11 mouse cellular contexts compared by ENCODE assay signal in the genomic region with DNA sequence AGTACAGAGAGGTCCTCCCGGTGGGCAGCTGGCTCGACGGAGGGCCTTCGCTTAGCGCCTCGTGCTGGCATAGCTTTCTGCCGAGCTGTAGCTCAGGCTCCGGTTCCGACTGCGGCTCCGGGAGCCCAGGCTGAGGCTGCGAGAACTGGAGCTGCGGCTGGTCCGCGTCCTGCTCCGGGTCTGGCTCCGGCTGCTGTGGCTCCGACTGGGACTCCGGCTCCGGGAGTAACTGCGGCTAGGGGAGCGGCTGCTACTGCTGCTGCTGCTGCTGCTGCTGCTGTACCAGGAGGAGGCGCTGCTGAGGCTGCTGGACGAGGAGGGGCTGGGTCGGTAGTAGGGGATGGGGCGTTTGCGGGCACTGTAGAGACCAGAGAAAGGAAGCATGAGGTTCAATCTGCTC. TPM values are rescaled to one million over a fixed set of nuclear protein-coding genes. Genes with fewer than 3 reads are reported as not detected.
DNase-seq lines count a peak whose midpoint lies in the region; ATAC-seq and TF ChIP-seq lines count a peak whose summit lies in the region.
"Had no signal": no experiment of that assay in that cellular context is flagged by ENCODE, and none has a peak within 500 bp of the region (broad histone marks: within the 10 kb centered on the region; RNA-seq: fewer than 3 reads in every experiment).

No protein-coding gene starts in this region.

- peak; percentile 19; the same call in 1 of the 2 replicates for TF ChIP-seq EP300 in ES-Bruce4 (IDR thresholded peaks at IDR 0.05; ENCODE audit: insufficient read depth, low read depth, low read length)

- no peaks in the 10 kb centered on the region for H3K9me3 ChIP-seq in ES-Bruce4 (replicated peaks; ENCODE audit: control insufficient read depth, insufficient read depth, low read length, poor library complexity, severe bottlenecking)
- H3K9me3 ChIP-seq in forebrain, embryonic 16.5 days (ENCODE audit: control insufficient read depth, low read length): no peaks in the 10 kb centered on the region
- H3K9me3 ChIP-seq: embryonic facial prominence, embryonic 12.5 days; heart, embryonic 12.5 days had no signal

- ATAC-seq in forebrain, embryonic 16.5 days: no peak

- H3K27ac ChIP-seq in left cerebral cortex, adult 2 months: peak overlapping the region; percentile 86
- no peak overlapping the region for H3K27ac ChIP-seq in ES-Bruce4 (ENCODE audit: insufficient read depth, low read length)
- peak overlapping the region; percentile 9; the same call in 1 of the 2 replicates for H3K27ac ChIP-seq in forebrain, embryonic 16.5 days (ENCODE audit: low read length)
- H3K27ac ChIP-seq: embryonic facial prominence, embryonic 12.5 days had no signal

- H3K27me3 ChIP-seq in ES-Bruce4 (ENCODE audit: control insufficient read depth, insufficient read depth, low read length, poor library complexity, severe bottlenecking): no peaks in the 10 kb centered on the region
- no peaks in the 10 kb centered on the region for H3K27me3 ChIP-seq in forebrain, embryonic 16.5 days (replicated peaks; ENCODE audit: control insufficient read depth, insufficient read depth, low read length)

- TF ChIP-seq CTCF in left cerebral cortex, adult 2 months (IDR thresholded peaks at IDR 0.05): peak; percentile 49
- peak; percentile 81 for TF ChIP-seq CTCF in ES-Bruce4 (IDR thresholded peaks at IDR 0.05; ENCODE audit: low read depth, low read length)

- peak overlapping the region; percentile 47 for H3K9ac ChIP-seq in ES-Bruce4 (ENCODE audit: low read depth, poor library complexity, severe bottlenecking)
- no peak overlapping the region for H3K9ac ChIP-seq in forebrain, embryonic 16.5 days (replicated peaks; ENCODE audit: low read depth, low read length)
- H3K9ac ChIP-seq: embryonic facial prominence, embryonic 12.5 days; heart, embryonic 12.5 days had no signal

- peaks cover 8% of the 10 kb centered on the region for H3K4me1 ChIP-seq in ES-Bruce4 (ENCODE audit: control insufficient read depth, insufficient read depth, low read length)
- H3K4me1 ChIP-seq in forebrain, embryonic 16.5 days (replicated peaks; ENCODE audit: control insufficient read depth, insufficient read depth, low read length): peaks cover 35% of the 10 kb centered on the region

- no peak for TF ChIP-seq POLR2A in ES-Bruce4 (IDR thresholded peaks at IDR 0.05; ENCODE audit: insufficient read depth, low read length)

- intact Hi-C loops in left cerebral cortex, adult 2 months (cut with DNase I): loop anchor here (2.0 to 5.0 kb wide), 2 partner anchors 82 to 448 kb away; no protein-coding TSS in a partner anchor
- intact Hi-C loops in left cerebral cortex, postnatal 14 days (cut with DNase I): no loop called here

- DNase-seq in cerebellum, adult 18-20 months: peak; percentile 46 to 47
- no peak for DNase-seq in cerebellum, adult 11 months
- peak in 1 of 2 experiments; percentile 35 for DNase-seq in left cerebral cortex, adult 2 months (ENCODE audit: extremely low spot score in 1 of 2, low spot score in 2 of 2)
- no peak for DNase-seq in left cerebral cortex, adult 9 months (ENCODE audit: low spot score in 2 of 2)
- no peak for DNase-seq in frontal cortex, postnatal 36 days (ENCODE audit: low spot score in 2 of 2)
- DNase-seq in left cerebral cortex, postnatal 14 days (ENCODE audit: low spot score in 2 of 2): no peak
- DNase-seq: kidney, postnatal 25 days had no signal

- no peak overlapping the region for H3K4me2 ChIP-seq in forebrain, embryonic 16.5 days (ENCODE audit: low read length)
- H3K4me2 ChIP-seq: embryonic facial prominence, embryonic 12.5 days; heart, embryonic 12.5 days had no signal

- no peak overlapping the region for H3K4me3 ChIP-seq in left cerebral cortex, adult 2 months
- peak overlapping the region; percentile 57 for H3K4me3 ChIP-seq in ES-Bruce4 (ENCODE audit: low read depth, low read length)
- no peak overlapping the region for H3K4me3 ChIP-seq in forebrain, embryonic 16.5 days (replicated peaks; ENCODE audit: low read length)
- H3K4me3 ChIP-seq: embryonic facial prominence, embryonic 12.5 days; heart, embryonic 12.5 days had no signal

- 68% methylated on average over 27 of the region's 27 CpGs for WGBS in forebrain, embryonic 16.5 days

- no peaks in the 10 kb centered on the region for H3K36me3 ChIP-seq in ES-Bruce4 (ENCODE audit: control insufficient read depth, insufficient read depth, low read length, poor library complexity, severe bottlenecking)
- peaks cover 5% of the 10 kb centered on the region for H3K36me3 ChIP-seq in forebrain, embryonic 16.5 days (ENCODE audit: control insufficient read depth, insufficient read depth)
- H3K36me3 ChIP-seq: embryonic facial prominence, embryonic 12.5 days; heart, embryonic 12.5 days had no signal

RNA-seq across cellular contexts. Expression of a gene that starts 21.9 kb away (rescaled TPM):
- 10 to 100 TPM; 11.0 to 12.6 TPM for total RNA-seq in left cerebral cortex, adult 2 months (2021)
- 64.0 and 68.1 TPM in 2 replicates for polyA plus RNA-seq in ES-Bruce4 (2011; ENCODE audit: insufficient read depth, insufficient read length, low read depth, missing spikeins)
- polyA plus RNA-seq in forebrain, embryonic 16.5 days (2015; fragmentation: Nextera tagmentation; extraction: Ambion mirVana): 3.7 and 4.8 TPM in 2 replicates
- total RNA-seq in left cerebral cortex, postnatal 14 days (2021): 1 to 10 TPM; 6.1 to 7.2 TPM

Comparison
In these comparisons a context has a peak if more than half of its experiments do, and no peak if none do; other contexts are left out.
1. DNase-seq: peak in cerebellum, adult 18-20 months (2 of 2); none in cerebellum, adult 11 months (single experiment), left cerebral cortex, adult 9 months (0 of 2), frontal cortex, postnatal 36 days (0 of 2) and left cerebral cortex, postnatal 14 days (0 of 2).